Comparison of ENCODE assay signal across 8 mouse cellular contexts in the genomic region with DNA sequence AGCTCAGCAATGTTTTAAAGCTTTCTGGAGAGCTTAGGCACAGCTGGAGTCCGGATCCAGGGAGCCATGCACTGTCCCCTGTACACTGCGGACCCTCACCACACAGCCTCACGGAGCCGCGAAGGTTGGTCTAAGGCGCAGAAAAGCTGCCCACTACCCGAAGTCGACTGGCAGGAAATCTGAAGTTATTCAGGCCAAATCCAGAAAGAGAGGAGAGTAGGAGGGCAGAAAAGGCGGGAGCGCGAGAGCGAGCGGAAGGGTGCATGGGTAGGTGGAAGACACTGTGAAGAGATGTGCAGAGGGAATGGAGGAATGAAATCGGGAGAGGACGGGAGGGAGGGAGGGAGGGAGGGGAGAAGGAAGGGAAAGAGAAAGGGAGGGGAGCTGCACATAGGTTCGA. TPM values are rescaled to one million over a fixed set of nuclear protein-coding genes. Genes with fewer than 3 reads are reported as not detected.
DNase-seq lines count a peak whose midpoint lies in the region; ATAC-seq lines count a peak whose summit lies in the region.

No protein-coding gene starts in this region.

- ATAC-seq in cerebellum, adult (ENCODE audit: insufficient number of reproducible peaks, low FRiP score, low TSS enrichment), result 0 out of 2 replicates have a peak, but pooled peaks have one; percentile 11
- ATAC-seq in megakaryocyte, adult 5-6 weeks (ENCODE audit: poor library complexity, severe bottlenecking), result no peak
- ATAC-seq in hindbrain, embryonic 11.5 days (ENCODE audit: low FRiP score), result peak; percentile 72
- ATAC-seq in midbrain, embryonic 11.5 days (ENCODE audit: low FRiP score), result peak; percentile 74

- peaks cover 3% of the 10 kb centered on the region; the same call in 1 of the 2 replicates for H3K9me3 ChIP-seq in megakaryocyte, embryonic 14.5 days
- no peaks in the 10 kb centered on the region for H3K9me3 ChIP-seq in hindbrain, embryonic 11.5 days (ENCODE audit: control insufficient read depth, low read length)
- H3K9me3 ChIP-seq in midbrain, embryonic 11.5 days (ENCODE audit: control insufficient read depth, low read length), result no peaks in the 10 kb centered on the region

- under 1% methylated on average over 16 of the region's 16 CpGs for whole genome bisulfite sequencing in hindbrain, embryonic 11.5 days
- WGBS in midbrain, embryonic 11.5 days, result under 1% methylated on average over 16 of the region's 16 CpGs

- H3K4me2 ChIP-seq in hindbrain, embryonic 11.5 days (replicated peaks; ENCODE audit: low read depth, low read length), result peak overlapping the region; percentile 71
- peak overlapping the region; percentile 67 for H3K4me2 ChIP-seq in midbrain, embryonic 11.5 days

- DNase-seq in cerebellum, adult 8-10 months, result no peak
- DNase-seq in hindbrain, embryonic 11.5 days (ENCODE audit: low spot score), result no peak
- DNase-seq in midbrain, embryonic 11.5 days (ENCODE audit: low spot score, missing footprints), result peak; percentile 96
- DNase-seq in thymus, postnatal 4 days, result peak; percentile 35
- DNase-seq in layer of hippocampus, adult 8-10 months (ENCODE audit: low spot score in 2 of 2), result no peak

- 0 out of 2 replicates have a peak overlapping the region, but pooled peaks have one; percentile 20 for H3K27ac ChIP-seq in hindbrain, embryonic 11.5 days (ENCODE audit: low read depth, low read length)
- H3K27ac ChIP-seq in midbrain, embryonic 11.5 days (ENCODE audit: low read depth, low read length), result no peak overlapping the region

- H3K27me3 ChIP-seq in megakaryocyte, embryonic 14.5 days (replicated peaks), result peaks cover 47% of the 10 kb centered on the region
- no peaks in the 10 kb centered on the region; the same call in 1 of the 2 replicates for H3K27me3 ChIP-seq in hindbrain, embryonic 11.5 days (ENCODE audit: control insufficient read depth, insufficient read depth, low read length)
- H3K27me3 ChIP-seq in midbrain, embryonic 11.5 days (ENCODE audit: control insufficient read depth, insufficient read depth, low read length), result no peaks in the 10 kb centered on the region

- H3K36me3 ChIP-seq in megakaryocyte, embryonic 14.5 days (replicated peaks; ENCODE audit: low read length), result no peaks in the 10 kb centered on the region
- no peaks in the 10 kb centered on the region for H3K36me3 ChIP-seq in hindbrain, embryonic 11.5 days (ENCODE audit: control insufficient read depth, insufficient read depth, low read length)
- H3K36me3 ChIP-seq in midbrain, embryonic 11.5 days (ENCODE audit: control insufficient read depth, insufficient read depth, low read length), result no peaks in the 10 kb centered on the region

- H3K4me3 ChIP-seq in megakaryocyte, embryonic 14.5 days (replicated peaks), result peak overlapping the region; percentile 90
- H3K4me3 ChIP-seq in hindbrain, embryonic 11.5 days (ENCODE audit: low read depth, low read length), result peak overlapping the region; percentile 34
- peak overlapping the region; percentile 36 for H3K4me3 ChIP-seq in midbrain, embryonic 11.5 days (ENCODE audit: low read depth, low read length)

- H3K9ac ChIP-seq in hindbrain, embryonic 11.5 days (ENCODE audit: low read depth, low read length), result peak overlapping the region; percentile 61
- H3K9ac ChIP-seq in midbrain, embryonic 11.5 days (ENCODE audit: low read length), result peak overlapping the region; percentile 66

- H3K4me1 ChIP-seq in megakaryocyte, embryonic 14.5 days, result peaks cover 23% of the 10 kb centered on the region
- H3K4me1 ChIP-seq in hindbrain, embryonic 11.5 days (replicated peaks; ENCODE audit: control insufficient read depth, insufficient read depth, low read length), result no peaks in the 10 kb centered on the region; the same call in 1 of the 2 replicates
- H3K4me1 ChIP-seq in midbrain, embryonic 11.5 days (ENCODE audit: control insufficient read depth, insufficient read depth, low read length), result no peaks in the 10 kb centered on the region

RNA-seq across cellular contexts. Expression of a gene that starts 51.2 kb away (rescaled TPM):
- 0.54 and 2.6 TPM in 2 replicates for polyA plus RNA-seq in megakaryocyte, embryonic 14.5 days (2012; ENCODE audit: insufficient read depth, low replicate concordance)
- 2.0 and 2.9 TPM in 2 replicates for total RNA-seq in megakaryocyte, adult 5-6 weeks (2015)
- total RNA-seq in megakaryocyte, adult 5-6 weeks (2017), result 2.8 and 6.5 TPM in 2 replicates
- polyA plus RNA-seq in hindbrain, embryonic 11.5 days (2014; fragmentation: Nextera tagmentation; extraction: Ambion mirVana), result 8.3 and 10.9 TPM in 2 replicates
- 9.5 TPM in 2 replicates for polyA plus RNA-seq in midbrain, embryonic 11.5 days (2014; fragmentation: Nextera tagmentation; extraction: Ambion mirVana)
- total RNA-seq in layer of hippocampus, adult 8-10 months (2022), result 1 to 10 TPM; 5.3 to 6.0 (median 5.8) TPM

Comparison
In these comparisons a context has a peak if more than half of its experiments do, and no peak if none do; other contexts are left out.
1. DNase-seq: peak in midbrain, embryonic 11.5 days (single experiment) and thymus, postnatal 4 days (single experiment); none in cerebellum, adult 8-10 months (single experiment), hindbrain, embryonic 11.5 days (single experiment) and layer of hippocampus, adult 8-10 months (0 of 2).
2. H3K4me3 ChIP-seq: peak in every context shown above with its lines; median percentile 90 in megakaryocyte, embryonic 14.5 days; 36 in midbrain, embryonic 11.5 days; 34 in hindbrain, embryonic 11.5 days.